Mouse (Mus musculus) erythroblast, embryonic 14.5 days (primary cell): Measurements from ENCODE around the gene Ddx23.

ENCODE experiments used
- GATA1 ChIP-seq: IDR thresholded peaks from 2 replicates; pipeline ENCODE4 v1.6.1; 2012; ENCODE audit warnings: low read length, inconsistent platforms, mixed read lengths
- TAL1 ChIP-seq: IDR thresholded peaks from 3 replicates; pipeline ENCODE4 v1.6.1; 2012; ENCODE audit warnings: low read length, inconsistent platforms, mixed read lengths

DNA sequence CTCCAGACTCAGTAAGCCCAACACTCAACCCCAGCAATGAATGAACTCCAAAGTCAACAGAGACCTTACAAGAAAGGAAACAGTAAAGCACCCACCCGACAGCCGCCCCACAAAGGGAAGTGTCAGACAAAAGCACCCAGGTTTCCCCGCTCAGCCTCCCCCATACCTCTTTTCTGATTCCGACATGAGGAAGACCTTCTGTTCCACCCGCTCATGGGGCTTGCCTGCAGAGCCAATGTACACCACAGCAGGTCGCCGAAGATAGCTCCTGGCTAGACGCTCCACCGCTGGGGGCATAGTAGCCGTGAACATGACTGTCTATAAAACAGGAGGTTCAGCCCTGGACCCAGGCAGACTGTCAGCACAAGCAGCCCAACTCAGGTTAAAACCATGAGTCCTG, 15.4 kb downstream of the Ddx23 start:
- TF ChIP-seq GATA1 (no peak), TAL1 (no peak)
